8 mouse cellular contexts compared by ENCODE assay signal in the genomic region with DNA sequence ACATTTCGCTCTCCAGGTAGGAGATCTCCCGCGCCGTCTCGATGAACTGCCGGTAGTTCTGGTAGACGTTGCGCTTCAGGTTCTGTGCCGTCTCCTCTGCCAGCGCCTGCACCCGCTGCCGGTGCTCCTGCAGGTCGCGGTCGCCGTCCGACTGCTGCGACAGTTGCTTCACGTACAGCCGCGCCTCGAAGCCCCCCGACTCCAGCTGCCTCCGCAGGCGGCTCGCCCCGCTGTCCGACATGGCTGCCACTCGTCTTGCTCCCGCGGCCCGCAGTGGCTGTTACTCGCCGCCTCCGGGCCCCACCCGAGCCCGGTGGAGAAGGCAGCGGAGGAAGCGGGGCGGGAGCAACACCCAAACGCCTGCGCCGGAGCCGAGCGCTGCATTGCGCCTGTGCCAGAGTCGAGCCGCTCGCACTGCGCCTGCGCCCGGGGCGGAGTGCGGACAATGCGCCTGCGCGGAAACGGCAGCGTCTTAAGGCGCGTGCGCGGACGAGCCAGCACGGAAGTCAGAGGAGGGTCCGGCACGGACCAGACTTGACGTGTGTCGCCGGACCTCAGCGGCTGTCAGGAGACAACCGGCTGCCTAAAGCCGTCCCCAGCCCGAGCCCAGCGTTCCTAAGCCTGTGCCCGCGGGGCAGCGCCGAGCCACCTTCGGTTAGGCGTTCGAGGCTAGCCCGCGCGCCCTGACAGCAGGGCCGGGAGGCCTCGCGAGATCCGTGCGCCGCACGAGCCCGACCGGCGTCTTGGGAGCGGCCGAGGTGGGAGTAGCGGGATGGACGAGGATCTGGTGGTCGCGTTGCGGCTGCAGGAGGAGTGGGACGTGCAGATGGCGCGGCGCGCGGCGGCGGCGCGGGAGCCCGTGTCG. TPM values are rescaled to one million over a fixed set of nuclear protein-coding genes. Genes with fewer than 3 reads are reported as not detected.
A peak's percentile ranks its signal among the peaks of the same experiment; 100 is the strongest.
DNase-seq lines count a peak whose midpoint lies in the region; ATAC-seq and TF ChIP-seq lines count a peak whose summit lies in the region.

A gene (minus strand): TSS at position 320 of the 865 bp plus-strand sequence.
A gene (plus strand): TSS at position 501 of the 865 bp plus-strand sequence.

- peaks cover 37 to 70% of the 10 kb centered on the region in 2 experiments for H3K36me3 ChIP-seq in CH12.LX (replicated peaks in 1 of 2; ENCODE audit: control insufficient read depth in 1 of 2, insufficient read depth in 1 of 2, low read length in 1 of 2)
- H3K36me3 ChIP-seq in forebrain, embryonic 11.5 days (ENCODE audit: control insufficient read depth, insufficient read depth, low read length) = peaks cover 18% of the 10 kb centered on the region; the same call in 1 of the 2 replicates
- peaks cover 42% of the 10 kb centered on the region for H3K36me3 ChIP-seq in heart, embryonic 16.5 days (ENCODE audit: control insufficient read depth, insufficient read depth)
- H3K36me3 ChIP-seq in liver, embryonic 15.5 days (replicated peaks) = peaks cover 65% of the 10 kb centered on the region
- H3K36me3 ChIP-seq in neural tube, embryonic 12.5 days = peaks cover 51% of the 10 kb centered on the region

- H3K9ac ChIP-seq in CH12.LX (ENCODE audit: insufficient read depth, low read depth) = peak within 1 kb of the TSS; percentile 83
- peak within 1 kb of the TSS; percentile 68 for H3K9ac ChIP-seq in forebrain, embryonic 11.5 days (ENCODE audit: low read length)
- H3K9ac ChIP-seq in heart, embryonic 16.5 days (ENCODE audit: low read length) = peak within 1 kb of the TSS; percentile 90
- peak within 1 kb of the TSS; percentile 89 for H3K9ac ChIP-seq in liver, embryonic 15.5 days
- peak within 1 kb of the TSS; percentile 86 for H3K9ac ChIP-seq in neural tube, embryonic 12.5 days

- peak; percentile 88 for ATAC-seq in forebrain, embryonic 11.5 days (replicated peaks; ENCODE audit: low FRiP score)
- peak; percentile 90 for ATAC-seq in heart, embryonic 16.5 days (replicated peaks; ENCODE audit: extremely low read depth, insufficient read depth, low FRiP score)
- peak; percentile 94 for ATAC-seq in liver, embryonic 15.5 days (ENCODE audit: insufficient read depth)
- ATAC-seq in neural tube, embryonic 12.5 days (ENCODE audit: low FRiP score, low read depth) = peak; percentile 83

- peak; percentile 90 for DNase-seq in CH12.LX (ENCODE audit: extremely low read depth)
- DNase-seq in c-Kit-positive CD71-positive TER-119-negative erythroid progenitor cells, embryonic 14.5 days (ENCODE audit: low read depth) = peak; percentile 91
- DNase-seq in forebrain, embryonic 11.5 days (ENCODE audit: low spot score) = peak; percentile 99
- DNase-seq in kidney, postnatal 36 days = peak; percentile 95 to 98
- DNase-seq in telencephalon, adult 2 months (ENCODE audit: low read depth, low spot score) = peak; percentile 85

- H3K27ac ChIP-seq in CH12.LX (ENCODE audit: insufficient read depth, low read depth) = peak within 1 kb of the TSS; percentile 45
- peak within 1 kb of the TSS; percentile 68 for H3K27ac ChIP-seq in forebrain, embryonic 11.5 days (ENCODE audit: low read depth, low read length)
- H3K27ac ChIP-seq in heart, embryonic 16.5 days (ENCODE audit: low read length) = peak within 1 kb of the TSS; percentile 83
- peak within 1 kb of the TSS; percentile 92 for H3K27ac ChIP-seq in liver, embryonic 15.5 days (replicated peaks)
- 0 out of 2 replicates have a peak within 1 kb of the TSS, but pooled peaks have one; percentile 26 for H3K27ac ChIP-seq in neural tube, embryonic 12.5 days

- H3K4me3 ChIP-seq in CH12.LX (replicated peaks in 1 of 3; ENCODE audit: low read depth in 2 of 3, low read length in 2 of 3, poor library complexity in 1 of 3) = peak within 1 kb of the TSS; percentile 91 to 97 (median 93)
- H3K4me3 ChIP-seq in forebrain, embryonic 11.5 days (ENCODE audit: low read depth, low read length) = peak within 1 kb of the TSS; percentile 92
- H3K4me3 ChIP-seq in heart, embryonic 16.5 days (ENCODE audit: low read length) = peak within 1 kb of the TSS; percentile 67
- peak within 1 kb of the TSS; percentile 86 for H3K4me3 ChIP-seq in liver, embryonic 15.5 days (replicated peaks)
- H3K4me3 ChIP-seq in neural tube, embryonic 12.5 days = peak within 1 kb of the TSS; percentile 96

- dilution Hi-C loops in CH12.LX (cut with MboI; ENCODE audit: extremely low pct_ligation_motif_present, extremely low pct_unique_long_range_greater_than_20kb, low sequenced_read_pairs) = no loop called here

- H3K27me3 ChIP-seq in CH12.LX (replicated peaks) = no peaks in the 10 kb centered on the region
- no peaks in the 10 kb centered on the region for H3K27me3 ChIP-seq in forebrain, embryonic 11.5 days (ENCODE audit: control insufficient read depth, insufficient read depth, low read length)
- no peaks in the 10 kb centered on the region for H3K27me3 ChIP-seq in heart, embryonic 16.5 days (ENCODE audit: control insufficient read depth, insufficient read depth, low read length)
- H3K27me3 ChIP-seq in liver, embryonic 15.5 days = no peaks in the 10 kb centered on the region
- H3K27me3 ChIP-seq in neural tube, embryonic 12.5 days (replicated peaks) = no peaks in the 10 kb centered on the region

- H3K4me2 ChIP-seq in CH12.LX (ENCODE audit: insufficient read depth, low read depth, poor library complexity, severe bottlenecking) = peak within 1 kb of the TSS; percentile 65
- peak within 1 kb of the TSS; percentile 95 for H3K4me2 ChIP-seq in forebrain, embryonic 11.5 days (ENCODE audit: low read depth, low read length, severe bottlenecking)
- peak within 1 kb of the TSS; percentile 94 for H3K4me2 ChIP-seq in heart, embryonic 16.5 days (ENCODE audit: low read depth, low read length)
- H3K4me2 ChIP-seq in liver, embryonic 15.5 days = peak within 1 kb of the TSS; percentile 98
- peak within 1 kb of the TSS; percentile 99 for H3K4me2 ChIP-seq in neural tube, embryonic 12.5 days (replicated peaks)

- H3K79me2 ChIP-seq in CH12.LX (replicated peaks; ENCODE audit: control insufficient read depth, extremely low read depth, insufficient read depth, poor library complexity, severe bottlenecking) = peaks cover 28% of the 10 kb centered on the region

- TF ChIP-seq CTCF in CH12.LX (conservative IDR thresholded peaks at IDR 0.05 in 1 of 2, IDR thresholded peaks at IDR 0.05 in 1 of 2; ENCODE audit: low read depth in 2 of 2, low read length in 2 of 2) = no peak

- TF ChIP-seq POLR2A in CH12.LX (IDR thresholded peaks at IDR 0.05; ENCODE audit: low read depth, low read length) = peak; percentile 96

- WGBS in forebrain, embryonic 11.5 days = under 1% methylated on average over 108 of the region's 114 CpGs
- under 1% methylated on average over 114 of the region's 114 CpGs for WGBS in heart, embryonic 16.5 days
- under 1% methylated on average over 113 of the region's 114 CpGs for WGBS in liver, embryonic 15.5 days (ENCODE audit: insufficient replicate concordance)
- WGBS in neural tube, embryonic 12.5 days = under 1% methylated on average over 114 of the region's 114 CpGs

- H3K4me1 ChIP-seq in CH12.LX (ENCODE audit: control insufficient read depth in 1 of 2, insufficient read depth in 2 of 2) = peaks cover 15 to 43% of the 10 kb centered on the region in 2 experiments
- H3K4me1 ChIP-seq in forebrain, embryonic 11.5 days (replicated peaks; ENCODE audit: control insufficient read depth, insufficient read depth, low read length) = peaks cover 8% of the 10 kb centered on the region
- H3K4me1 ChIP-seq in heart, embryonic 16.5 days (ENCODE audit: control insufficient read depth, insufficient read depth, low read length) = peaks cover 36% of the 10 kb centered on the region
- H3K4me1 ChIP-seq in liver, embryonic 15.5 days (replicated peaks) = peaks cover 51% of the 10 kb centered on the region
- H3K4me1 ChIP-seq in neural tube, embryonic 12.5 days = peaks cover 35% of the 10 kb centered on the region

- TF ChIP-seq EP300 in CH12.LX (IDR thresholded peaks at IDR 0.05; ENCODE audit: low read length) = no peak

- no peak for TF ChIP-seq RAD21 in CH12.LX (IDR thresholded peaks at IDR 0.05; ENCODE audit: low read depth, low read length)

- H3K9me3 ChIP-seq in CH12.LX (replicated peaks; ENCODE audit: low read length) = no peaks in the 10 kb centered on the region
- H3K9me3 ChIP-seq in forebrain, embryonic 11.5 days (ENCODE audit: control insufficient read depth, low read length) = no peaks in the 10 kb centered on the region
- H3K9me3 ChIP-seq in heart, embryonic 16.5 days (replicated peaks; ENCODE audit: control insufficient read depth, low read length) = no peaks in the 10 kb centered on the region
- no peaks in the 10 kb centered on the region for H3K9me3 ChIP-seq in liver, embryonic 15.5 days (replicated peaks)
- H3K9me3 ChIP-seq in neural tube, embryonic 12.5 days = no peaks in the 10 kb centered on the region

- in situ Hi-C loops in CH12.LX (cut with MboI; ENCODE audit: low pct_ligation_motif_present, low pct_unique_long_range_greater_than_20kb, low sequenced_read_pairs) = no loop called here

TF ChIP-seq in CH12.LX, 34 proteins besides CTCF, POLR2A, EP300 and RAD21 (continues in another document):
- TF ChIP-seq BHLHE40 (IDR thresholded peaks at IDR 0.05; ENCODE audit: low read depth, low read length) (peak; percentile 36), TBP (conservative IDR thresholded peaks at IDR 0.05; ENCODE audit: low read depth, low read length) (peak; percentile 49; the same call in 1 of the 2 replicates), HCFC1 (IDR thresholded peaks at IDR 0.05; ENCODE audit: low read depth, low read length) (peak; percentile 87), MXI1 (IDR thresholded peaks at IDR 0.05; ENCODE audit: low read depth, low read length) (peak; percentile 80), NRF1 (IDR thresholded peaks at IDR 0.05; ENCODE audit: low read depth, low read length) (peak; percentile 94), E2F4 (IDR thresholded peaks at IDR 0.05; ENCODE audit: insufficient replicate concordance, low read depth, low read length) (no peak)

RNA-seq across cellular contexts. Expression of the first gene that starts in this region (rescaled TPM):
- total RNA-seq in CH12.LX (2012; rRNA removed) (11.2 and 13.6 TPM in 2 replicates), CH12.LX (2014; rRNA removed) (9.4 and 10.7 TPM in 2 replicates)
- polyA plus RNA-seq in CH12.LX (2012; ENCODE audit: insufficient read length, low read depth) = 5.9 and 6.4 TPM in 2 replicates
- polyA plus RNA-seq in forebrain, embryonic 11.5 days (2014; fragmentation: Nextera tagmentation; extraction: Ambion mirVana) = 10.3 and 11.6 TPM in 2 replicates
- polyA plus RNA-seq in heart, embryonic 16.5 days (2015; fragmentation: Nextera tagmentation; extraction: Ambion mirVana) = 6.9 and 7.3 TPM in 2 replicates
- polyA plus RNA-seq in liver, embryonic 15.5 days (2015; fragmentation: Nextera tagmentation; extraction: Ambion mirVana) = 3.7 and 3.8 TPM in 2 replicates
- 15.4 and 17.3 TPM in 2 replicates for polyA plus RNA-seq in neural tube, embryonic 12.5 days (2016; fragmentation: Nextera tagmentation; extraction: Ambion mirVana)

RNA-seq across cellular contexts. Expression of the second gene that starts in this region (rescaled TPM):
- total RNA-seq in CH12.LX (2012; rRNA removed) = 16.0 and 18.2 TPM in 2 replicates
- 19.2 and 23.0 TPM in 2 replicates for total RNA-seq in CH12.LX (2014; rRNA removed)
- polyA plus RNA-seq in CH12.LX (2012; ENCODE audit: insufficient read length, low read depth) = 23.4 and 26.5 TPM in 2 replicates
- polyA plus RNA-seq in forebrain, embryonic 11.5 days (2014; fragmentation: Nextera tagmentation; extraction: Ambion mirVana) = 11.1 and 12.3 TPM in 2 replicates
- 8.3 and 8.5 TPM in 2 replicates for polyA plus RNA-seq in heart, embryonic 16.5 days (2015; fragmentation: Nextera tagmentation; extraction: Ambion mirVana)
- 6.1 and 6.4 TPM in 2 replicates for polyA plus RNA-seq in liver, embryonic 15.5 days (2015; fragmentation: Nextera tagmentation; extraction: Ambion mirVana)
- 12.6 and 15.1 TPM in 2 replicates for polyA plus RNA-seq in neural tube, embryonic 12.5 days (2016; fragmentation: Nextera tagmentation; extraction: Ambion mirVana)

Comparison
In these comparisons a context has a peak if more than half of its experiments do, and no peak if none do; other contexts are left out.
1. Peak in every context shown above with its lines: DNase-seq, ATAC-seq, H3K4me3 ChIP-seq and H3K27ac ChIP-seq.
2. H3K27ac ChIP-seq: peak in every context shown above with its lines; median percentile 92 in liver, embryonic 15.5 days; 83 in heart, embryonic 16.5 days; 68 in forebrain, embryonic 11.5 days; 45 in CH12.LX; 26 in neural tube, embryonic 12.5 days.